In genomic region chr17:3350405-3350804, GRCm38 (mm10) we compare ENCODE assay signal across 12 mouse cellular contexts. TPM values are rescaled to one million over a fixed set of nuclear protein-coding genes. Genes with fewer than 3 reads are reported as not detected.
DNase-seq lines count a peak whose midpoint lies in the region; TF ChIP-seq lines count a peak whose summit lies in the region.
"Had no signal": no experiment of that assay in that cellular context is flagged by ENCODE, and none has a peak within 500 bp of the region (broad histone marks: within the 10 kb centered on the region; RNA-seq: fewer than 3 reads in every experiment).

No protein-coding gene starts in this region.

- no peaks in the 10 kb centered on the region for H3K27me3 ChIP-seq in myocyte (ENCODE audit: control insufficient read depth, insufficient read depth, insufficient read length)
- H3K27me3 ChIP-seq: embryonic facial prominence, embryonic 12.5 days; midbrain, embryonic 13.5 days had no signal

- H3K36me3 ChIP-seq in myocyte (ENCODE audit: control insufficient read depth, insufficient read depth): no peaks in the 10 kb centered on the region
- H3K36me3 ChIP-seq: embryonic facial prominence, embryonic 12.5 days; midbrain, embryonic 13.5 days had no signal

- peak overlapping the region; percentile 72 for H3K4me2 ChIP-seq in myocyte (ENCODE audit: low read depth)
- H3K4me2 ChIP-seq: embryonic facial prominence, embryonic 12.5 days; midbrain, embryonic 13.5 days had no signal

- TF ChIP-seq CTCF in gastrocnemius, adult 2 months (IDR thresholded peaks at IDR 0.05): peak; percentile 15; the same call in 1 of the 2 replicates
- TF ChIP-seq CTCF in layer of hippocampus, adult 2 months (conservative IDR thresholded peaks at IDR 0.05): peak; percentile 53

- DNase-seq in gastrocnemius, adult 2 months: no peak
- no peak for DNase-seq in gastrocnemius, postnatal 10 days
- no peak for DNase-seq in layer of hippocampus, adult 2 months (ENCODE audit: low spot score in 2 of 2)
- no peak for DNase-seq in layer of hippocampus, adult 9-10 months (ENCODE audit: low spot score)
- peak; percentile 8 for DNase-seq in R1 (ENCODE audit: low read depth, low spot score)
- DNase-seq in adrenal gland, adult 8-10 months: no peak
- DNase-seq: B cell, adult 2 months; cerebellum, adult 11-12 months; thymus, postnatal 4 days had no signal

- TF ChIP-seq POLR2A in myocyte (IDR thresholded peaks at IDR 0.05; ENCODE audit: insufficient read length, low read depth): no peak

- H3K27ac ChIP-seq in gastrocnemius, adult 2 months: no peak overlapping the region
- H3K27ac ChIP-seq in layer of hippocampus, adult 2 months: no peak overlapping the region
- H3K27ac ChIP-seq: embryonic facial prominence, embryonic 12.5 days; midbrain, embryonic 13.5 days had no signal

- H3K79me2 ChIP-seq in myocyte (ENCODE audit: control insufficient read depth, insufficient read depth): peaks cover 78% of the 10 kb centered on the region

- intact Hi-C loops in gastrocnemius, adult 2 months (cut with DNase I): no loop called here

- no peak overlapping the region for H3ac ChIP-seq in myocyte (ENCODE audit: control insufficient read depth, insufficient read length)

- no peak overlapping the region for H3K4me3 ChIP-seq in gastrocnemius, adult 2 months
- H3K4me3 ChIP-seq in layer of hippocampus, adult 2 months: no peak overlapping the region
- no peak overlapping the region for H3K4me3 ChIP-seq in myocyte
- H3K4me3 ChIP-seq: embryonic facial prominence, embryonic 12.5 days; midbrain, embryonic 13.5 days had no signal

TF ChIP-seq in myocyte, 11 proteins besides CTCF, POLR2A, EP300 and RAD21:
- no peak for TF ChIP-seq TCF12 (IDR thresholded peaks at IDR 0.05; ENCODE audit: insufficient read depth, poor library complexity, severe bottlenecking)
- no peak for TF ChIP-seq MYOD1 (IDR thresholded peaks at IDR 0.05; ENCODE audit: control insufficient read depth in 1 of 3, insufficient read length in 2 of 3, low read depth in 2 of 3)
- TF ChIP-seq MAX (IDR thresholded peaks at IDR 0.05; ENCODE audit: low read depth): no peak

RNA-seq across cellular contexts. Expression of gene Tiam2, which starts 24.0 kb away (rescaled TPM):
- 1 to 10 TPM; 3.7 to 4.5 TPM for total RNA-seq in gastrocnemius, adult 2 months (2021)
- 1 to 10 TPM; 4.5 to 7.0 TPM for total RNA-seq in gastrocnemius, postnatal 10 days (2021)
- total RNA-seq in layer of hippocampus, adult 2 months (2021): 10 to 100 TPM; 33.8 to 42.9 TPM
- 7.8 TPM for polyA plus RNA-seq in myocyte (2012; fragmentation: generic; extraction: Trizol)
- total RNA-seq in adrenal gland, adult 8-10 months (2022): 10 to 100 TPM; 17.3 to 46.1 (median 32.0) TPM
